Mouse (Mus musculus) E14TG2a.4 (cell line): ENCODE measurements around the gene Slc18b1.
"Not testable (repeated sequence)": the region's sequence is repeated elsewhere in the genome, so short reads cannot be mapped to it uniquely, and the experiment has no call there.

Experiments
- CTCF ChIP-seq: conservative IDR thresholded peaks from 2 replicates; pipeline ENCODE4 v1.5.1; 2014; ENCODE audit warnings: low read length
- NANOG ChIP-seq: IDR thresholded peaks from 2 replicates; pipeline ENCODE4 v1.6.1; 2014; ENCODE audit warnings: borderline replicate concordance, low read length, mixed read lengths

GRCm38 (mm10) chr10:23785599-23785998 is 11.2 kb upstream of the Slc18b1 start:
- not testable (repeated sequence) for TF ChIP-seq CTCF, NANOG
